Mouse (Mus musculus) heart, adult 2 months (tissue): ENCODE data around the gene Plcb3. TPM values are rescaled to one million over a fixed set of nuclear protein-coding genes. Genes with fewer than 3 reads are reported as not detected.

Experiments used
- DNase-seq, 2 experiments: peaks; one replicate each; pipeline ENCODE4 v3.0.0; 2021
- H3K27ac ChIP-seq: fragments of 200-600 bp; 2 replicates; pipeline ENCODE4 v1.8.1; 2022
- H3K27me3 ChIP-seq: fragments of 200-500 bp; 2 replicates; pipeline ENCODE4 v1.6.1; 2012; ENCODE audit warnings: mild to moderate bottlenecking, low read length, inconsistent platforms, mixed read lengths; ENCODE audit not compliant: control insufficient read depth, insufficient read depth
- H3K36me3 ChIP-seq: fragments of 200-500 bp; 2 replicates; pipeline ENCODE4 v1.6.1; 2012; ENCODE audit warnings: low read length, inconsistent platforms; ENCODE audit not compliant: control insufficient read depth, insufficient read depth
- H3K4me1 ChIP-seq: fragments of 200-500 bp; 2 replicates; pipeline ENCODE4 v1.6.1; 2011; ENCODE audit warnings: low read length; ENCODE audit not compliant: control insufficient read depth, insufficient read depth
- H3K4me3 ChIP-seq: fragments of 200-600 bp; 2 replicates; pipeline ENCODE4 v1.8.1; 2022
- H3K79me2 ChIP-seq: fragments of 200-500 bp; replicated peaks from 2 replicates; pipeline ENCODE4 v1.6.1; 2012; ENCODE audit warnings: mild to moderate bottlenecking, inconsistent platforms, low read length, moderate library complexity, mixed read lengths; ENCODE audit not compliant: control insufficient read depth, insufficient read depth
- H3K9ac ChIP-seq: fragments of 200-500 bp; 2 replicates; pipeline ENCODE4 v1.6.1; 2012; ENCODE audit warnings: low read depth, mild to moderate bottlenecking, control low read depth, inconsistent platforms, low read length, mixed read lengths
- CTCF ChIP-seq: fragments of 200-600 bp; IDR thresholded peaks from 2 replicates; pipeline ENCODE4 v1.8.1; 2022; ENCODE audit warnings: antibody characterized with exemption, mild to moderate bottlenecking, moderate library complexity
- EP300 ChIP-seq: fragments of 200-500 bp; IDR thresholded peaks from 2 replicates; pipeline ENCODE4 v1.6.1; 2011; ENCODE audit warnings: low read depth, low read length, control low read depth; ENCODE audit not compliant: insufficient read depth
- POLR2A ChIP-seq: fragments of 200-500 bp; IDR thresholded peaks from 2 replicates; pipeline ENCODE4 v1.6.1; 2011; ENCODE audit warnings: mild to moderate bottlenecking, low read depth, low read length, control low read depth; ENCODE audit not compliant: insufficient read depth
- WGBS: fragments of 180-500 bp; shearing (Covaris S2); methylation state at CpG from one replicate; pipeline ENCODE4 v1.1.7; 2018; 5-methylcytosine and 5-hydroxymethylcytosine counted together
- intact Hi-C: fragments of 180-260 bp; cut with DNase I; formaldehyde crosslinking; loops from one replicate; pipeline ENCODE4 v1.15.1; 2025
- polyA plus RNA-seq: library from polyadenylated mRNA; depleted of rRNA; stranded (reverse); fragments of >200 nt; gene quantifications from 2 replicates; pipeline ENCODE4 v1.2.3, GENCODE M21; 2012
- total RNA-seq, 2 experiments: library from RNA; stranded (reverse); gene quantifications; 2 replicates each; pipeline ENCODE4 v1.2.3; 2021

Gene Plcb3
- total and polyA plus RNA-seq, 3 experiments = 14.6 to 27.5 (median 15.2) TPM

- Histone ChIP-seq H3K9ac (no peak overlapping the region), H3K79me2 (no peaks in the 10 kb centered on the region), H3K4me1 (peaks cover 7% of the 10 kb centered on the region), H3K27me3 (no peaks in the 10 kb centered on the region), H3K27ac (no peak overlapping the region), H3K4me3 (no peak overlapping the region), H3K36me3 (no peaks in the 10 kb centered on the region)
- DNase-seq = peak; percentile 54 to 60
- 40% methylated on average over 9 of the region's 9 CpGs for WGBS
- TF ChIP-seq CTCF = peak; percentile 58
- no peak for TF ChIP-seq POLR2A
- no peak for TF ChIP-seq EP300
- intact Hi-C loops = no loop called here
Measured at GRCm38 (mm10) chr19:6954046-6954445, 22.2 kb downstream of the Plcb3 start.

GRCm38 (mm10) chr19:6952712-6953037, 23.6 kb downstream of the Plcb3 start:
- H3K27me3 ChIP-seq = no peaks in the 10 kb centered on the region
- H3K27ac ChIP-seq = peak overlapping the region; percentile 97
- no peak for TF ChIP-seq CTCF
- TF ChIP-seq POLR2A = peak; percentile 83
- TF ChIP-seq EP300 = peak; percentile 5; the same call in 1 of the 2 replicates
- intact Hi-C loops = loop anchor here (1.0 to 2.0 kb wide), 2 partner anchors 14 to 16 kb away; no protein-coding TSS in a partner anchor
- no peaks in the 10 kb centered on the region for H3K36me3 ChIP-seq
- WGBS = 5% methylated on average over 3 of the region's 3 CpGs
- H3K9ac ChIP-seq = peak overlapping the region; percentile 69
- no peaks in the 10 kb centered on the region for H3K79me2 ChIP-seq
- peak; percentile 65 to 75 for DNase-seq
- H3K4me3 ChIP-seq = peak overlapping the region; percentile 67
- H3K4me1 ChIP-seq = peaks cover 7% of the 10 kb centered on the region

- Histone ChIP-seq H3K79me2 (no peaks in the 10 kb centered on the region), H3K27ac (peak overlapping the region; percentile 97), H3K27me3 (no peaks in the 10 kb centered on the region), H3K9ac (peak overlapping the region; percentile 69), H3K4me1 (peaks cover 7% of the 10 kb centered on the region), H3K36me3 (no peaks in the 10 kb centered on the region), H3K4me3 (peak overlapping the region; percentile 67)
- DNase-seq = peak; percentile 89 to 92
- TF ChIP-seq EP300 = 0 out of 2 replicates have a peak, but pooled peaks have one; percentile 18
- no peak for TF ChIP-seq POLR2A
- WGBS = under 1% methylated on average over 31 of the region's 31 CpGs
- intact Hi-C loops = loop anchor here (1.0 to 2.0 kb wide), 4 partner anchors 10 to 28 kb away; partner anchors contain the start of gene Gpr137
Measured at GRCm38 (mm10) chr19:6951994-6952711, 24.1 kb downstream of the Plcb3 start.

DNA sequence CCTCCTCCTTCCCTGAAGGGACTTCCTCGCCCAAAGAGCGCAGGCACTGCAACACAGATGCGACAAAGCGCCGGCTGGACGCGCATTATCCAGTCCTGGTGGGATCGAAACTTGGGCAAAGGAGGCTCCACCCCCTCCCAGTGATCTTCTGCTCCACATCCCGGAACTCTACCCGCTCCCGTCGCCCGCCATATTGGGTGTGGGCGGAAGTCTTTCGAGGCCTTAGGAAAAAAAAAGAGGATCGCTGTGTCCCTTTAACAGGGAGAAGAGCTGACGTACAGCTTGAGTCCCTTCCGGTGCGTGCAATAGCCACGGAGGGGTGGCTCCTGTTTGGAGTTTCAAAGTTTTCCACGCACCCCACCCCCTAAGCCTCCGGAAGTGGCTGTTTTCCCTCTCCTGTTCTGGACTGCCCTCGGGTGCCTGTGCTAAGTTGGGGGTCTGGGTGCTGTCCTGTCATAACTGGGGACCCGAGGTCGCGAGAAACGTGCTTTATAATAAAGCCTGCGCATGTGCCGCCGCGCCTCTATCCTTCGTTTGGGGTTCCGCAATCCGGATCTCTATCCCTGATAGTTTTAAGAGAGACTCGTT, 24.8 kb downstream of the Plcb3 start:
- Histone ChIP-seq H3K27me3 (no peaks in the 10 kb centered on the region), H3K79me2 (no peaks in the 10 kb centered on the region), H3K4me3 (peak overlapping the region; percentile 67), H3K27ac (peak overlapping the region; percentile 97), H3K9ac (peak overlapping the region; percentile 88), H3K36me3 (no peaks in the 10 kb centered on the region), H3K4me1 (peaks cover 7% of the 10 kb centered on the region)
- intact Hi-C loops = loop anchor here (1.0 kb wide), 2 partner anchors 9 to 27 kb away; partner anchors contain the start of gene Gpr137
- under 1% methylated on average over 35 of the region's 35 CpGs for WGBS
- TF ChIP-seq EP300 = peak; percentile 97
- no peak for TF ChIP-seq CTCF
- peak; percentile 85 for TF ChIP-seq POLR2A
- peak; percentile 95 to 98 for DNase-seq

GRCm38 (mm10) chr19:6950613-6951153, 25.6 kb downstream of the Plcb3 start:
- Histone ChIP-seq H3K79me2 (no peaks in the 10 kb centered on the region), H3K9ac (peak overlapping the region; percentile 88), H3K4me3 (peak overlapping the region; percentile 67), H3K27me3 (no peaks in the 10 kb centered on the region), H3K36me3 (no peaks in the 10 kb centered on the region), H3K4me1 (peaks cover 7% of the 10 kb centered on the region), H3K27ac (peak overlapping the region; percentile 97)
- peak; percentile 65 to 73 for DNase-seq
- intact Hi-C loops = loop anchor here (1.0 kb wide), 2 partner anchors 8 to 26 kb away; partner anchors contain the start of gene Gpr137
- 0 out of 2 replicates have a peak, but pooled peaks have one; percentile 9 for TF ChIP-seq EP300
- TF ChIP-seq POLR2A = peak; percentile 73
- TF ChIP-seq CTCF = no peak
- WGBS = under 1% methylated on average over 28 of the region's 28 CpGs
